Mouse (Mus musculus) thymus, adult 18-20 months (tissue): Measurements from ENCODE around the gene Cplx1.

Source experiments
- DNase-seq, 2 experiments: peaks; one replicate each; pipeline ENCODE4 v3.0.0; 2022; ENCODE audit warnings: mixed read lengths in 2 of 2

The Cplx1 gene

GRCm38 (mm10) chr5:108549489-108550206 lies at the start of gene Cplx1:
Gene Cplx1 (minus strand): TSS chr5:108550024.
- no peak for DNase-seq

GRCm38 (mm10) chr5:108581361-108581891 lies 31.6 kb upstream of the Cplx1 start:
- DNase-seq, result no peak

GRCm38 (mm10) chr5:108573054-108573453 lies 23.2 kb upstream of the Cplx1 start:
- no peak for DNase-seq

- DNase-seq, result no peak
Measured at GRCm38 (mm10) chr5:108570991-108571390, 21.2 kb upstream of the Cplx1 start.

GRCm38 (mm10) chr5:108567104-108567503 lies 17.3 kb upstream of the Cplx1 start:
- no peak for DNase-seq

- no peak for DNase-seq
Measured at GRCm38 (mm10) chr5:108566523-108566922, 16.7 kb upstream of the Cplx1 start.

GRCm38 (mm10) chr5:108565381-108565780 lies 15.6 kb upstream of the Cplx1 start:
- DNase-seq, result no peak

GRCm38 (mm10) chr5:108564346-108564745 lies 14.5 kb upstream of the Cplx1 start:
- DNase-seq, result no peak

GRCm38 (mm10) chr5:108562483-108562882 lies 12.7 kb upstream of the Cplx1 start:
- no peak for DNase-seq

GRCm38 (mm10) chr5:108556986-108557385 lies 7.2 kb upstream of the Cplx1 start:
- no peak for DNase-seq

- DNase-seq, result no peak
Measured at GRCm38 (mm10) chr5:108554041-108554440, 4.2 kb upstream of the Cplx1 start.

- no peak for DNase-seq
Measured at GRCm38 (mm10) chr5:108550207-108550594, 377 bp upstream of the Cplx1 start.

- DNase-seq, result no peak
Measured at GRCm38 (mm10) chr5:108549137-108549488, 711 bp downstream of the Cplx1 start.

GRCm38 (mm10) chr5:108547636-108548035 lies 2.2 kb downstream of the Cplx1 start:
- no peak for DNase-seq

GRCm38 (mm10) chr5:108543516-108544291 lies 6.1 kb downstream of the Cplx1 start:
- no peak for DNase-seq

GRCm38 (mm10) chr5:108534188-108534587 lies 15.6 kb downstream of the Cplx1 start:
- no peak for DNase-seq

- no peak for DNase-seq
Measured at GRCm38 (mm10) chr5:108522597-108522996, 27.2 kb downstream of the Cplx1 start.

GRCm38 (mm10) chr5:108521896-108522295 lies 27.9 kb downstream of the Cplx1 start:
- DNase-seq, result no peak

GRCm38 (mm10) chr5:108521016-108521415 lies 28.8 kb downstream of the Cplx1 start:
- no peak for DNase-seq

- no peak for DNase-seq
Measured at GRCm38 (mm10) chr5:108520153-108520552, 29.7 kb downstream of the Cplx1 start.

- DNase-seq, result no peak
Measured at GRCm38 (mm10) chr5:108518951-108519350, 30.9 kb downstream of the Cplx1 start.

- no peak for DNase-seq
Measured at GRCm38 (mm10) chr5:108518106-108518885, 31.5 kb downstream of the Cplx1 start.

- DNase-seq, result no peak
Measured at GRCm38 (mm10) chr5:108516655-108517054, 33.2 kb downstream of the Cplx1 start.
